Mouse (Mus musculus): Measurements from ENCODE around the gene Inpp5d.

Inpp5d gene

DNA sequence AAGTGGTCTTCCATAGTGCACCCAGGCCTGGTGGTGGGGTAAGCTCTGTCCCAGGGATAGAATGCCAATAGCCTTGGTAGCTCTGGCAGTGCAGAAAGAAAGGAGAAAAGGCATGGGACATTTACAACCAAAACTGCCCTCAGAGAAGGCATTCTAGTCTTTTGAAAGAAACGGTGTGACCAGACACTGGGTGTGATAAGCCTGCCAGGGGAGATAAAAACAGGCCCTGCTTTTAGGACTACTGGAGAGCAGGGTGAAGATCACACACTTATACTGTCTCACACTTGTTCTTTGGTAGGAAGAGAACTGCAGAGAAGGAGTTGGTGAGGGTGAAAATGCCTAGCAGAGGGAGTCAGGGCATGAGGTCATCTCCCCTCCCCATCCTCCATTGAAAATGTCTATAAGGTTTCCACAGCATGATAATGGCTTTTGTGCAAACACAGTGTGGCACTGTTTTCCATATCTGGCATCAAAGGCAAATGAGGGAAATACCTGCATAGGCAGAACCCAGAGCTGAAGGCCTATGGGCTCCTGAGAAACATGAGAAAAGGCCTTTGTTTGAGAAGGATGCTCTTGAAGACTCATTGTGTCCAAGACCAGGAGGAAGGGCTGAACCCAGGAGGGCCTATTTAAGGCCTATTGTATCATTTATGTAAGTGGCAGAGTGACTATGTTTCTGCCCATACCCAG is 4.0 kb downstream of the Inpp5d start:
- no peak for DNase-seq (ENCODE audit: low spot score)

DNA sequence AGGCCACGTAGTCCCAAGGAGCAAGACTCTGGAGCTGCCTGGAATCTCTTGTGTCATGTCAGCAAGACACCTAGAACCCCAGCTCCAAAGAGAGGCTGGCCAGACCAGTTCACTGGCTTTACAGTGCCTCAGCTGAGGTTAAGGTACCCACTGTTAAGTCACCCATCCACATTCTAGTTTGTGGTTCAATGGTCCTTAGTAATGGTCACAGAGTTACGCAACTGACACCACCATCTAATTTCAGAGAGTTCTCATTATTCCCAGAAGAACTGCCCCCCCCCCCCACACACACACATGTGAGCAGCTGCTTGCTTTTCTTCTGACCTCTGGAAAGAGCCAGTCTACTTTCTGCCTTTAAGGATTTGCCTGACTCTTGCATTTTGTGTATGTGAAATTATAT is 4.7 kb downstream of the Inpp5d start:
- no peak for DNase-seq (ENCODE audit: low spot score)

DNA sequence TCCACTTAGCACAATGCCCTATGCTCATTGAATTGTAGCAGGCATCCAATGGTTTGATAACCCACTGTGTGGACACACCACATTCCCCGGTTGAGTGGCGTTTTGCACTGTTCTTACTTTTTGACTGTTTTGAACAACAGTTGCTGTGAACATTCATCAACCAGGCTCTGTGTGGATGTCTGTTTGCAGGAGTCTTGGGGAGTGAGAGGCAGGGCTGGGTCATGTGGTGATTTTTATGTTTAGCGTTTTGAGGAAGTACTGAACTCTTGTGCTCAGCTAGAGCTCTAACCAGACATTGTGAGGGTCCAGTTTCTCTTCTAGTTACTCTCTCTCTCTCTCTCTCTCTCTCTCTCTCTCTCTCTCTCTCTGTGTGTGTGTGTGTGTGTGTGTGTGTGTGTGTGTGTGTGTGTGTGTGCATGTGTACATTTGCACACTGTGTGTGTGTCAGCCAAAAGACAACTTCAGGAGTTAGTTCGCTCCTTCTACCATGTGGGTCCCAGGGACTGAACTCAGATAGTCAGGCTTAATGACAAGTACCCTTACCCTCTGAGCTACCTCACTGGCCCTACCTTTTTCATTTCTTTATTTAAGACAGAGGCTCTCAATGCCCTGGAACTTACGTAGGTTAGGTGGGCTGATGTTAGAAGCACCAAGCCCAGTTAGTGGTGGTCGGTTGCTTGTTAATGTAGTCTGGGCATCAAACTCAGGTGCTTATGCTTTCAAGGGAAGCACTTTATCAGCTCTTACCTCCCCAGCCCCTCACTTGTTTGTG is 5.3 kb downstream of the Inpp5d start:
- no peak for DNase-seq (ENCODE audit: low spot score)

DNA sequence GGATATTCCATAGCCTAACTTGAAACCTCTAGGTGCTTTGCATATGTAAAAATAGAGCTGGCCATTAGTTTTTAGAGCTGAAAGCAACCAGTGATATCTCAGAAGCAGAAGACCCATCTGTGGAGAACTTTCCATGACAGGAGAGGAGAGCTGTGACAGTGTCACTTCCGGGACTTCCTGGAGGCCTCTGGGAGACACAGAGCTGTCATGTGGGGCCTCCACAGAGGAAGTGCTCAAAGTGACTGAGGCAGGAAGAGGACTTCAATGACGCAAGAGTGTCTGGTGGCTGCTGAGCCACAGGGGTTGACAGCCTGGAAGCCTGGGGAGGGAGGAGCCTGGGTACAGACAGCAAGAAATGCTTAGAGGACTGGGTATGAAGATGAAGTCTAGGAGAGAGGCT is 6.2 kb downstream of the Inpp5d start:
- DNase-seq (ENCODE audit: low spot score) = no peak

DNA sequence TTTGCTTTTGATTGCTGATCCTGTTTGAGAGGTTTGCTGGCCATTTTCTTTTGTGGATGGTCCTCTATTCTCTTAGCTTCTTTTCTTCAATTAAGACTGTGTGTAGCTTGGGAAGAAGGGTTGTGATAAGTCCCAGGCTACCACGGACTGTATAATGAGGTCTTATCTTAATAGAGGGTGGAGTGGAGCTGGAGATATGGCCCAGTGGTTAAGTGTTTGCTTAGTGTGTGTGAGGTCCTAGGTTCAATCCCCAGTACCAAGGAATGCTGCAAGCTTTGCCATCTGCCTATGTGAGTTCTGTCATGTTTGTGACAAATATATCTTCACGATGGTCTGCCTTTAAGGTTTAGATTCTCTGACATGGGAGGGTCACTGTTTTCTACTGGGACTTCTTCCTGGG is 8.0 kb downstream of the Inpp5d start:
- no peak for DNase-seq (ENCODE audit: low spot score)

DNA sequence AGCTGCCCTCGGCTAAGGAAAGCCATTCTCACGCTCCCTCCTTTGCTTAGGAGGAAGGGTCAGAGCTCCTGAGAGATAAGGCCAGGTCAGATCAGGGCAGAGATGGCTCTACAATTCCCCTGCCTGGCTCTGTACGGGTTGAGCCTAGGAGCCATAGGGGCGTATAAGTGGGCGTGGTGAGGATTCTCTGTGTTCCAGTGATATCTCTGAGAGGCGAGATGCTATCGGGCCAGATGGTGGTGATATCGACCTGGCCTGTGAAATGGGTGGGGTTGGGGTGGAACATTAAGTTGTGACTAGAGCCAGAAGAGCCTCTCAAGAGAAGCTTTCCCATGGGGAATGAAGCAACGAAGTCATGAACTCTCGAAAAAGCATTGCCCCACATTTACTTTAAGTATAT is 11.5 kb downstream of the Inpp5d start:
- no peak for DNase-seq (ENCODE audit: low spot score)

DNA sequence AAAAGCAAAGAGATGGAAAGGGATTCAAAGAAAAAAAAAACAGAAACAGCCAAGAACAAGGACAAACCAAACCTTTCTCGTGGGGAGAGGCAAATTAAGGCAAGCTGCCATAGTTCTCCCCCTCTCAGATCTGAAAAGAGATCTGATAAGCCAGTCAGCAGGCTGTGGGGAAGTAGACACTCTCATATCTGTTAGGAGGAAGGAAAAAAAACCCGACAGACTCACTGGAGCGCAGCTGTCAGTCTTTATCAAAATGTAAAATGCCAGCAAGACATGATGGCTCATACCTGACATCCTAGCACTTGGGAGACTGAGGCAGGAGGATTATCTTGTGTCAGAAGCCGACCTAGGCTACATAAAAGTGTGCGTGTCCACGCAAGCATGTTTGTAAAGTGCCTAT is 12.1 kb downstream of the Inpp5d start:
- no peak for DNase-seq (ENCODE audit: low spot score)

DNA sequence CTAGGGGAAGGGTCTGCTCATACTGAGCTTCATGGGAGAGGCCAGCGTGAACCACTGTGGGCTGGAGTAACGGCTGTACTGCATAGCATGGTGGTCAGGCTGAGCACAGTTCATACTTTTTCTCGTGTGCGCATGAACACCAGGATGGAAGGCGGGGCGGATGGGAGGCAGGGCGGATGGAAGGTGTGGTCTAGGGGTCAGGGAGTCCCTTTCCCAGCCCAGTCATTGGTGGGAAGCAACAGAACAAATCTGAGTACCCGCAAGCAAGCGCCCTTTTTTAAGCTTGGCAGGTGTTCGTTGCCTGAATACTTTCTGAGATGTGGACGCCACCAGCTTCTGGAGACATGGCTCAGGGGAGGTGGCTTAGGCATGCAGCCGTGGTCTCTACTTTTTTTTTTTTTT is 16.6 kb downstream of the Inpp5d start:
- DNase-seq (ENCODE audit: low spot score) = no peak

DNA sequence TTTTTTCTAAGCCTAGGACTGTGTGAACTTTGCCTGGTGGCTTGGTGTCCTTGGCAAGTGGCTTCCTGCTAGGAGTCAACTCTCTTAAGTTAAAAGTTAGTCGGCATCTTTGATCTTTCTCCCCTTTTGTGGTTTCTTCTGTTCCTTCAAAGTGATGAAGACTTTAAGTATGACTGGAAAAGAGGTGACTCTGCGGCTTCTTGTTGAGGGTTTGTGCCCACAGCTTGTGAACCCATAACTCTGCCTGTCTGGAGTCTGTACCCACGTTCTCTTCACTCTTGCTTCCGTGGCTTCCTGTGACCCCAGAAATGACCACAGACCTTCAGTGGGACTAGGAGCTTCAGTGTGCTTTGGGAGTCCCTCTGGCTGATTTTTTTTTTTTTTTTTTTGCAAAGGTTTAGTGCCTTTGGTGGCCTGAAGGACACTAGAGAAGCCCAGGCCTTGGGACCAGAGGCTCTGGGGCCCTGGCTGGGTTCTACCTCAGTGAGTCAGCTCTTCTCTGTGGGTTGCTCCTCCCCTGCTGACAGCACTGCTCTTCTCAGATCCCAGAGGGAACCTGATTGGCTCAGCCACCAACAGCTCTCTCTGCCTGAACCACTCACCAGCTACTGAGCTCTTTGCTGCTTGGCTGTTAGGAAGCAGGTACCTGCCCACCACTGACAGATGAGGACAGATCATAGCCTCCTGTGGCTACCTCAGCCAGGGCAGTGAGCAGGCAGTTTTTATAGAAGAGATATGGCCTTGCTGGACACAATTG is 17.2 kb downstream of the Inpp5d start:
- DNase-seq (ENCODE audit: low spot score) = no peak

DNA sequence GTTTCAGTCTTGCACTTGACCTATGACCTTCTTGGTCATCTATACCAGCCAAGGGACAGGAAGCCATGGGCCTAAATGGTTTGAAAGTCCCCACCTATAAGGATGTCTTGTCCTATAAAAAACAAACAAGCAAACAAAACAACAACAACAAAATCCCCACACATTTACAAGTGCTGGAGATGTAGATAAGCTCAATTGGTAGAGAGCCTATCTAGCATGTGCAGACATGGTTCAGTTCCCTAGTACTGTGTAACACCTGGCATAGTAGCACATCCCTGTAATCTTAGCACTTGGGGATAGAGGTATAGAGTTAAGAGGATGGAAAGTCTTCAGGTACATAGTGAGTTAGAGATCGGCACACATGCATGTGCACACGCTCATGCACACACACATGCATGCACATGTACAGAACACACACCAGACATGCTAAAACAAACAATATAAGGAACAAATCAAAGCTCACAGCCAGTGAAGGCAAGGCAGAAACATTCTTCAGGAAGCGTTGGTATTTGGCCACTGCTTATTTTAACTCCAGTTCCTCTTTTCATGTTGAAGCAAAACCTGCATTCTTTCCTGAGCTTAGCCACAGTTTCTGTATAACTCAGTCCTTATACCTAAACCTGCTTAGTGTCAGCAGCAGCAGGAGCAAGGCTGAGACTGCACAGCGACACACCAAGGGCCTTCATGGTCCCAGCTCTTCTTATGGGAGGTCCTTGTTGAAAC is 17.9 kb downstream of the Inpp5d start:
- no peak for DNase-seq (ENCODE audit: low spot score)

DNA sequence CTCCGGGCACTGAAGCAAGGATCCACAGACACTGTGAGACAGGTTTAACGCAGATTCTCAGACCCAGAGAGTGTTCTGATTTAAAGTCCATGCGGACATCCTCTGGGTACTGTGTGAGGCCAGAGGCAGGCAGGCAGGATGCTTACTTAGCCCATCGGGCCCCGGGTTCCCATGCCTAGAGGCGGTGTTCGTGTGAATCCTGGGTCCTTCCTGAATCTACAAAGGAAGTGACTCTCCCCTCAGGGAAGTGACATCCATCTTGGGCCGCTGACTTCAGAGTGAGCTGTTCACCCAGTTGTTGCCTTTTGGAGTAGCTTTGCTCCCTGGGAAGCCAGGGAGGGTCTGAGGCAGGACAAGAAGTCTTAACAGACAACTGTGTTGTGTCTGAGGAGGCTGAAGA is 19.6 kb downstream of the Inpp5d start:
- DNase-seq (ENCODE audit: low spot score) = no peak

DNA sequence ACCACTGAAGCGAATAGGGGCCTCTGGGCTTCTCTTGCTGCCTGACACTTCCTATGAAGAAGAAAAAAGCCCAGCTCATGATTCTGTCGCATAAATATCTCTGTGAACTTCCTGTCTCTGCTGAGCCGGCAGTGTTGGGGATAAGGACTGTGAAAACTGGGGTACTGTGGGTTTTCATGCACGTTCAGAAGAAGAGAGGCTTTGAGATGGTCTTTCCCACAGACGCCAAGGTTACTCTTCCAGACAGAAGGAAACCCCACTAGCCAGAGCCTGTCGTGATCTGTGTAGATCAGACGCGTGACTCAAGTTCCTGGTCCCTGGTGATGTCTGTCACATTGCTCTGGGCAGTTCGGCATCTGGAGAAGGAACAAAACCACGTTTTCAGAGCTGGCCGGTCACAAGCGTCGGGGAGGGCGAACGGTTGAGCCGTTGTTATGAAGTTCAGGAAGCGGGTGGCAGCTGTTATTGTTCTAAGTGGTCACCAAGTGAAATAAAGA is 20.1 kb downstream of the Inpp5d start:
- DNase-seq (ENCODE audit: low spot score) = no peak

DNA sequence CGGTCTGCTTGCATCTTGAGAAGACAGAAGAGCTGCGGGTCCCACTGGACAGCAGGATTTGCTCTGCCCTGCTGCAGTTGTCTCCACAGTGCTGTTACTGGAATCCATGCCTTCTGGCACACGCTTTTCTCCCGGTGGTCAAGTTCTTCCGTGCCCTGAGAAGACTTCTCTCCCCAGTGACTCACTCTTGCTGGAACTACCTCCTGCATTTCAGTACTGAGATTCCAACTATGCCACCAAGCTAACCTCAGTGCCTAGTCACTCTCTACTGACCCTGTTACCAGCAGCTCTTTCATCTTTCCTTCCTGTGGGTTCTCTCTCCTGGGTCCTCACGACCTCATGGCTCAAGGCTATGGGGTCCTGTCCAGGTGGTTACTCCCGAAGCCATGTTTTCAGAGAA is 22.9 kb downstream of the Inpp5d start:
- no peak for DNase-seq (ENCODE audit: low spot score)

DNA sequence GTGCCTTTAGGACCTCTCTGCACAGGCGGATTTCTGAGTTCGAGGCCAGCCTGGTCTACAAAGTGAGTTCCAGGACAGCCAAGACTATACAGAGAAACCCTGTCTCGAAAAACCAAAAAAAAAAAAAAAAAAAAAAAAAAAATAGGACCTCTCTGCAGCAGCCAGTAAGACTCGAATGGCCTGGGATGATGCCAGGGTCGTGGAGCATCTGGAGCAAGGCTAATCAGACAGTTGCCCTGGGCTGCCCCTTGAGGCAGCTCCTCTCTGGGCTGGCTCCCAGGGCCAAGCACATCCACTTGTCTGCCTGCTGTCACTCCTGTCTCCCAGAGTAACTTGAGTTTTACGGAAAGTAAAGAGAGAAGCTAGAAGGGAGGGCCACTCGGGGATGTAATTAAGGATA is 24.9 kb downstream of the Inpp5d start:
- no peak for DNase-seq (ENCODE audit: low spot score)

DNA sequence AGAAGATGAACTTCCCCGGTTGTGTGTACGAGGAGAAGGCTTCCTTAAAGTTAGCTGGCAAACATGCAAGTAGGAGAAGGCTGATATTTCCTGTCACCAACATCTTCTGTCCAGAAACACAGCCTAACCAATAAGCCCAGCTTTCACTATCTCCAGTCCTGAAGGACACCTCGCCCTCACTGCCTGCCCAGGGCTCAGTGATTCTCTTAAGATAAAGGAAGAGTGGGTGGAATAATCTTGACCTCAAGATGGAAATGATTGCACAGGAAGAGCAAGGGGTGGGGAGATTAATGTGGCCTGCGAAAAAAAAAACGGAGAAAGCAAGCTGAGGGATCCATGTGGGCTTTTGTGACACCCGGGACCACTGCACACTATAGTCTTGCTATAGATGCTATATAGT is 25.6 kb downstream of the Inpp5d start:
- no peak for DNase-seq (ENCODE audit: low spot score)

DNA sequence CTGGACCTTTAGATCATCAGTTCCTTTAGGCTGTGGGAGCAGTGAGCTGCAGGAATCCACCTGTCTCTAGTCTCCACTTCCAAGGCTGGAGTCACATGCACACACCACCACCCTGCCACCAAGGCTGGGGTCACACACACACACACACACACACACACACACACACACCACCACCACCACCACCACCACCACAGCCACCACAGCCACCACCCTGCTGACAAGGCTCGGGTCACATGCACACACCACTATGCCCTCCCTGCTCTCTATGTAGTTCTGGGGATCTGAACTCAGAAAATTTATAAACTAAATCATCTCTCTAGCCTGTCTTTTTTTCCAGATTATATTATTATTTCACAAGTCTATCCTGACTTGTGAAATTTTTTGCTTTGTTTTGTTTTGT is 27.7 kb downstream of the Inpp5d start:
- no peak for DNase-seq (ENCODE audit: low spot score)

DNA sequence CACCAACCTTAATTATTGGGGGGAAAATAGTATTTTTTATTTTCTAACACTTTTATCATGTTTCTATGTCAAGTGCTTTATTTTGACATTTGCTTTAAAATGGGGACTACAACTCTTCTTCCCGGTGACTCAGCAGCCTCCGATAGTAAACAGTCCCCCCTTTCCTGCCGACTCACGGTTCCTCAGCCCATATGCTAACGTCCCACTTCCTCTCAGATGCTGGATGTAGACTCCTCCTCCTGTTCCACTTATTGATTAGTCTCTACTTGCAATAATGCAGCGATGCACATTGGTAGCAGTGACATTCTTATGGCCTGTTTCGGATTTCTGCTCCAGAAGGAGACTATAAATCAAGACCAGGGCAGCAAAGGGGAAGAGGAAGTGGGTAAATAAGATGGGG is 28.5 kb downstream of the Inpp5d start:
- DNase-seq (ENCODE audit: low spot score) = no peak

DNA sequence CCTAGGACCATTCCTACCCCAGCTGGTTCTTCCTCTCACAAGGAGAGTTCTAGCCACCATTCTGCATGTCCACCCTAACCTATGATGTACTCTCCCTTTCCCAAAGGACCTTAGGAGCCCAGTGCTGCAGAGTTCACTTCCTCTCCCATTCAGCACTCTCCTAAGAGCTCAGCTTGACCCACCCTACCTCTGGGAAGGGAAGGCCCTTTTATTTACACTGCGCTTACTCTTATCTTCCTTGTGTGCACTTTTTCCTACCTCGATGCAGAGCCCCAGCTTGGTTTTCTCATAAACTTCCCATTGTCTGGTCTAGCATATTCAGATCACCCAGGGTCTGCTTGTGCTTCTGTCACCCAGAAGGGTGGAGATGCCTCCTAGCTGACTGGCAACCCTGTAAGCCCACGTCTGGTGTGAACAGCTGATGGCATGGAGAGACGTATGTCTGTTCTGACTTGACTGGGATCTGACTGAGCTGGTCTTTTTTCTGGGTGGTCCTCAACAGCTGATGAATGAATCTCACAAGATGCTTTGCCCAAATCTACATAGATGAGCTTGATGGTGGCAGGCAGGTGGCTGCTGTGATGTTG is 29.2 kb downstream of the Inpp5d start:
- DNase-seq (ENCODE audit: low spot score) = no peak

DNA sequence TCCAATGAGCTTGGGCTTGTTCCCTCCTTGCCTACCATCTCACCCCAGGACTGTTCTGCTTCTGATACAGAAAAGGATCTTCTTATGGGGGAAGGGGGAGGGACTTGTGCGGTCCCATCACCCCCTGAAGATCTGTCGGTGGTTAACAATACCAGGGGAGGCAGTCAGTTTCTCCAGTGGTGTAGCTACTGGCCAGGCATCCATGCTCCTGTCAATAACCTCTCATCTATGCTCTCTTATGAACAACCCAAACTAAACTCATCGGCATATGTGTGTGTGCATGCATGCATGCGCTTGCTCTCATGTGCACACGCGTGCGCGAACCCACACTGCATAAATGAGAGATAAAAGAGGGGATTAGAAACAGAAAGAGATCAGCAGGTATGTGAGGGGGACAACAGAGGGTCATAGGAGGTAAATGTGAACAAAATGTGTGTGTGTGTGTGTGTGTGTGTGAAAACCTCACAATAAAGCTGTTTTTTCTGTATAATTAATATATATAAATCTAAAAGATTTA is 29.9 kb downstream of the Inpp5d start:
- no peak for DNase-seq (ENCODE audit: low spot score)

DNA sequence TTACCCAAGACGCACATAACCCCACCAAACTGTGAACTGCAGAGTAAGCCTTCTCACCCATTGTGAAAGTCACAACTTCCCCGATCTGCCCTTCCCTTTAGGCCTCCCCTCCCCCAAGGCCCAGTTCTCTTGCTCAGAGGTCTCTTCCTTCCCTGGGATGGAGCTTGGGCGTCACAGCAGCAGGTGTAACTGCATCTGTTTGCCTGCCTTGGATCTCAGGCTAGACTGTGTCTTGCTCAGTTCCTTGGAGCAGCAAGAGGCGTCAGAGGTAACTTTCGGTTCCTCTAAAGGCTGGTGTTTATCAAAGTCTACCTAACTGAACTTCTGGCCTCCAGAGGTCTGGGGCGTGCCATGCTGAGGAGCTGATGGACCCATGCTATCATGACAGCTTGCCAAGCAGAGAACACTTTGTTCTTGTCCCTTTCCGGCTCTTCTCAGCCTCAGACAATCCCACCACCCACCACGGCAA is 30.5 kb downstream of the Inpp5d start:
- DNase-seq (ENCODE audit: low spot score) = no peak

DNA sequence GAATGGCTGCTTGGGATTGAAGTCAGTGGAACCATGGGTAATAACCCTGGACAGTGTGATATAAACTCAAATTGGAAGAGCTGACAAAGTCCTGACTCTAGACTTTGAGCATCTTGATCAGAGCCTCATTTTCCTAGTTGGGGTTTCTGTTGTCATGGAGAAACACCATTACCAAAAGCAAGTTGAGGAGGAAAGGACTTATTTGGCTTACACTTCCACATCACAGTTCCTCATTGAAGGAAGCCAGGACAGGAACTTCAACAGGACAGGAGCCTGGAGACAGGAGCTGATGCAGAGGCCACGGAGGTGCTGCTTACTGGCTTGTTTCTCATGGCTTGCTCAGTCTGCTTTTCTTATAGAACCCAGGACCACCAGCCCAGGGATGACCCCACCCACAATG is 31.3 kb downstream of the Inpp5d start:
- DNase-seq (ENCODE audit: low spot score) = no peak

DNA sequence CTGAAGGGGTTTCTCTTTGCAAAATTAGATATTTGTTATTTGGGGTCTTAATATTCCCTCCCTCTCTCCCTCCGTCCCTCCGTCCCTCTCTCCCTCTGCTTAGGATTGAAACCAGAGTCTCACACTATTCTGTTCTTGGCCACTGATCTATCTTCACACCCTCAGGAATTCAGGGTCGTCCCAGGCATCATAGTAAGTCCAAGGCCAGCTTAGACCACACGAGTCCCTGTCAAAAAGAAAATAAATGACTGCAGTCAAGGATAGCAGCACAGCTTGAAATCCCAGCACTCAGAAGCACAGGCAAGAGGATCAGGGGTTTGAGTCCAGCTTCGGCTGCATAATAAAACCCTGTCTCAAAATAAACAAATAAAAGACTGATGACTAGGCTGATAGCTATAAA is 35.0 kb downstream of the Inpp5d start:
- DNase-seq (ENCODE audit: low spot score) = no peak

Data from MN1 (cell line).